Mouse (Mus musculus) brain, embryonic 14.5 days (tissue): ENCODE results near the gene AC124108.1.

ENCODE experiments used
- CTCF ChIP-seq: fragments of 200-500 bp; IDR thresholded peaks from 2 replicates; pipeline ENCODE4 v1.5.1; 2012; ENCODE audit warnings: inconsistent platforms, mild to moderate bottlenecking, moderate library complexity, borderline replicate concordance; ENCODE audit not compliant: insufficient read depth, insufficient read length; ENCODE audit errors: extremely low read depth
- POLR2A ChIP-seq: fragments of 200-500 bp; IDR thresholded peaks from 2 replicates; pipeline ENCODE4 v1.6.1; 2012; ENCODE audit warnings: mild to moderate bottlenecking, inconsistent platforms, borderline replicate concordance; ENCODE audit not compliant: poor library complexity, insufficient read depth, insufficient read length, severe bottlenecking; ENCODE audit errors: extremely low read depth

DNA sequence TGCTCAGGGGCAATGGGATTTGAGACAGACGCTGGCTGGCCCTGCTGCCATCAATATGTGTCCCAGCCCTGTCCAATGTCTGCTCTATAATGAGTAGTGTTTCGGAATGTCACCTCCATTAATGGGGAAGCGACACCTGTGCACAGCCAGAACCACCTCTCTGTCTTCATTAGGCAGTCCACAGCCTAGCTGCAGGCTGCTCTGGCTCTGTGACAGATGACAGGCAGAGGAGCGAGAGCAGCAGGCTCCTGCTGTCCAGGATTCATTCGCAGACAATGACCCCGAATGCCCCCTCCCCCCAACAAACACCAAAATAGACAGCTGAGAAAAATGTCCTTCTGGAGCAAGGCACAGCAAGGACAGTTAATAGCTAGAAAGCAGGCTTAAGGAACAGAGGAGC, 21.8 kb downstream of the AC124108.1 start:
- TF ChIP-seq CTCF (no peak), POLR2A (no peak)
